Mouse (Mus musculus): ENCODE results near the gene Rhog.

DNA sequence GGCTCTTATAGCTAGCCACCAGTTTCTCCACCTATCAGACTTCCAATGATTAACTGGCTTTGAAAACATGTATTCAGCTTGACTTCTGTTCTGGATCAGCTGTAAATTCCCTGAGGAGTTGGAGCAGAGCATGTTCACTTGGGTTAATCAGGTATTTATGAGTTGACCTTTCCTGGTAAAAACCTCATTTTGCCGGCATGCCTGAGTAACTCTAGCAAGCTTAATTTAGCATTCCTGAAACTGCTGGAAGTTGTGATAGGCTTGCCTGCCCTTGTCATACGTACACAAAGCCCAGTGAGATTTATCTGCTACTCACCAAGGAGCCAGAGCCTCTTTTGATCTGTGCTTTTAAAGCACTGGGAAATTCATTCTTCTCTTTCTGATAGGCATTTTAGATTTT lies 37.4 kb upstream of the Rhog start:
- TF ChIP-seq CTCF (IDR thresholded peaks at IDR 0.05; ENCODE audit: control insufficient read depth, insufficient read depth, low read length) (no peak), POLR2A (IDR thresholded peaks at IDR 0.05; ENCODE audit: borderline replicate concordance, control insufficient read depth, low read depth, low read length) (no peak)
